Mouse (Mus musculus) liver, adult 2 months (tissue): ENCODE measurements at regions not wholly inside any gene's neighbourhood (a gene's known extent, or its start where the extent isn't known, plus 50 kb on each side); places are given as distances from the start of the nearest gene placed in this dataset.

Source experiments
- DNase-seq: peaks from one replicate; pipeline ENCODE4 v3.0.0-alpha.2; 2011; ENCODE audit warnings: low read depth, low spot score; ENCODE audit errors: extremely low read depth
- H3K27ac ChIP-seq: fragments of 200-500 bp; replicated peaks from 2 replicates; pipeline ENCODE4 v1.5.1; 2012; ENCODE audit warnings: low read depth, mild to moderate bottlenecking, control low read depth, inconsistent platforms, low read length; ENCODE audit not compliant: insufficient read depth
- H3K27me3 ChIP-seq: fragments of 200-500 bp; 2 replicates; pipeline ENCODE4 v1.6.1; 2012; ENCODE audit warnings: mild to moderate bottlenecking, moderate library complexity, low read length, inconsistent platforms; ENCODE audit not compliant: control insufficient read depth, insufficient read depth
- H3K36me3 ChIP-seq: fragments of 200-500 bp; 2 replicates; pipeline ENCODE4 v1.6.1; 2012; ENCODE audit warnings: low read length, inconsistent platforms; ENCODE audit not compliant: control insufficient read depth, insufficient read depth
- H3K4me1 ChIP-seq: fragments of 200-500 bp; 2 replicates; pipeline ENCODE4 v1.6.1; 2011; ENCODE audit warnings: low read length; ENCODE audit not compliant: control insufficient read depth, insufficient read depth
- H3K4me3 ChIP-seq: fragments of 200-500 bp; 2 replicates; pipeline ENCODE4 v1.5.1; 2011; ENCODE audit warnings: low read depth, mild to moderate bottlenecking, control low read depth, low read length, moderate library complexity; ENCODE audit not compliant: insufficient read depth
- H3K79me2 ChIP-seq: fragments of 200-500 bp; 2 replicates; pipeline ENCODE4 v1.6.1; 2012; ENCODE audit warnings: inconsistent platforms, mild to moderate bottlenecking, low read length, moderate library complexity; ENCODE audit not compliant: control insufficient read depth, insufficient read depth
- H3K9ac ChIP-seq: fragments of 200-500 bp; 2 replicates; pipeline ENCODE4 v1.6.1; 2012; ENCODE audit warnings: low read depth, mild to moderate bottlenecking, control low read depth, inconsistent platforms, low read length
- CTCF ChIP-seq: fragments of 200-500 bp; IDR thresholded peaks from 2 replicates; pipeline ENCODE4 v1.5.1; 2011; ENCODE audit warnings: low read depth, low read length, control low read depth
- POLR2A ChIP-seq: fragments of 200-500 bp; IDR thresholded peaks from 2 replicates; pipeline ENCODE4 v1.6.1; 2011; ENCODE audit warnings: low read length, control low read depth; ENCODE audit not compliant: insufficient read depth; ENCODE audit errors: extremely low read depth
- whole genome bisulfite sequencing: fragments of 180-500 bp; shearing (Covaris S2); methylation state at CpG from one replicate; pipeline ENCODE4 v1.1.7; 2018; 5-methylcytosine and 5-hydroxymethylcytosine counted together

DNA sequence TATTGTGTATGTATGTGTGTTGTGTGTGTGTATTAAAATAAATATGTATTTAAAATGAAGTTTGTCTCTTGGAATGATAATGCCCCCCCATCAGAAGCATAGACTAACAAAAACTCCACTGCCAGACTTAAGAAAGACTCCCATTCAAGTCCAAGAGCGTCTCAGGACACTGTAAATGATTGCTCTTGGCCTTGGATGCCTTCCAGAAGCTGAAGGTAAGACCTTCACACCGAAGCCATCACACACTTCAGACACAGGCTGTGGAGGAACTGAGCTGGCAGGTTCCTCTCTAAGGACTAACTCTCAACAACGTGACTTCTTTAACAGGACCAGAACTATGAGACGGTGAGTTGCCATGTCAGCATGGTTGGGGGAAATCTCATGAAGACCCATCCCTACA, 370.0 kb upstream of the Ano5 start:
- TF ChIP-seq POLR2A = no peak
- TF ChIP-seq CTCF = no peak
- no peak for DNase-seq
- H3K9ac ChIP-seq = no peak overlapping the region
- no peaks in the 10 kb centered on the region for H3K36me3 ChIP-seq
- WGBS = 71% methylated on average over 4 of the region's 4 CpGs
- H3K27ac ChIP-seq = no peak overlapping the region
- no peaks in the 10 kb centered on the region for H3K79me2 ChIP-seq
- no peaks in the 10 kb centered on the region for H3K4me1 ChIP-seq
- no peak overlapping the region for H3K4me3 ChIP-seq
- no peaks in the 10 kb centered on the region for H3K27me3 ChIP-seq

DNA sequence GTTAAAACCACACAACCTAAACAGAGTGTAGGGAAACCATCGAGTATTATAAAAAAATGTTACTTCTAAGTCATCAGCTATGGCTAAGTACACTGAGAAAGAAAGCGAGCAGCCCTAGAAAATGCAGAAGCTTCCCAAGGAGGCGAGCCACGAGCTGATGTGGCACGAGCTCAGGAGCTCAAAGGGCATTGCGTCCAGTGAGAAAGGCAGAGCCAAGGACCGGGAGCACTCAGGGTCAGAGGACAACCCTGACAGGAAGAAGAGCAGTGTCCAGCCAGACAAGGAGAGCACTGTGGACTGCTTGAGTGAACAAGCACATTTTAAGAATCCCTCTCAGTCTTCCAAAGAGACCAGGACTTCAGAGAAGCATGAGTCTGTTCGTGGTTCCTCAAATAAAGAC, 335.6 kb upstream of the Ano5 start:
- Histone ChIP-seq H3K27ac (no peak overlapping the region), H3K79me2 (no peaks in the 10 kb centered on the region), H3K9ac (no peak overlapping the region), H3K36me3 (no peaks in the 10 kb centered on the region), H3K27me3 (no peaks in the 10 kb centered on the region), H3K4me3 (no peak overlapping the region), H3K4me1 (no peaks in the 10 kb centered on the region)
- 76% methylated on average over 8 of the region's 8 CpGs for WGBS
- TF ChIP-seq CTCF (no peak), POLR2A (no peak)
- no peak for DNase-seq

DNA sequence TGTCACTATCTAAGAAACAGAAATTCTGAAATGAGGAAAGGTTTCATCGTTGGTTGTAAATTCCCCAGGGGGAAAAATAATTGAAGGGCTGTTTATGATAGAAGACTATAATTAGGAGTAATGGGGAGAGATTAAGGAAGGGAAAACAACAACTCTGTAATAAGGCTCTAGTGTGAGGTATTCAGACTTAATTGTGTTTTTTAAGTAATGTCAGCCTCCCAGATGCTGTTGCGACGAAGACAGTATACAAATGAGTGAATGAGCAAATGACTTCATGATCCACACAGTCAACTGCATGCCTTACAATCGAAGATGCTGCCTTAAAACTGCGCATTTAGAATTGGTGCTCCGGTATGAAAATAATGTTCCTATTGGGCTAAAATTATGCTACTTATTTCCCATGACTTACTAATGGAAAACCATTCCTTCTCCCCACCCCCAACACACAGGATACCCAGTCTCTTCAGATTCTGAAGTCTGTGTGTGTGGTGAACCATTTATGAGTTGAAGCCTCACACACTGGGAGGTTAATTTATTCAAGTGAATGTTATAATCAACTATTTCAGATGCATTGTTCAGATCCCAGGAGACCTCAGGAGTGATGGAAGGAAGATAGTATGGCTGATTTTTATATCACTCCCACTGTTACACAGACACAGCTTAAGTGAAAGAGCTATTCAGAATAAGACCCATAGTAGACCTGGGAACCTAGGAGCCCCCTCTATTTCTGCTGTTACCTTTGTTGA, 295.2 kb upstream of the Ano5 start:
- no peak overlapping the region for H3K4me3 ChIP-seq
- no peaks in the 10 kb centered on the region for H3K4me1 ChIP-seq
- H3K79me2 ChIP-seq = no peaks in the 10 kb centered on the region
- no peak for TF ChIP-seq POLR2A
- no peak for TF ChIP-seq CTCF
- H3K9ac ChIP-seq = no peak overlapping the region
- H3K27me3 ChIP-seq = no peaks in the 10 kb centered on the region
- no peak overlapping the region for H3K27ac ChIP-seq
- no peak for DNase-seq
- 85% methylated on average over 6 of the region's 6 CpGs for WGBS
- H3K36me3 ChIP-seq = no peaks in the 10 kb centered on the region

DNA sequence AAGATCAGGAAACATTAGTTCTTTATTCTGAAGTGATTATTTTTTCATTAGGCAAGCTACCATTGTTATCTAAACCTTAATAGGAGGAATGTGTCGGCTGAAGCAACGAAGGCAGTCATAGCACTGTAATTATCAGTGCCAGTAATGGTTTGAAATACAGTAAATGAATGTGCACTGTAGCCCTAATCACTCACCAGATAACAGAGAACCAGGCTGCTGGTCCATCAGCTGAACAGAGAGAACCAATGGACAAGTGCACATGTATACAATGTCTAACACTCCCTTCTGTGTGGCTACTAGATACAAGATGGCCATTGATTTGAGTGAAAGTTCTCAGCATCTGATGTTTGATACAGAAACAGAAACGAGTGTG, 294.6 kb upstream of the Ano5 start:
- Histone ChIP-seq H3K36me3 (no peaks in the 10 kb centered on the region), H3K27me3 (no peaks in the 10 kb centered on the region), H3K4me3 (no peak overlapping the region), H3K79me2 (no peaks in the 10 kb centered on the region), H3K27ac (no peak overlapping the region), H3K9ac (no peak overlapping the region), H3K4me1 (no peaks in the 10 kb centered on the region)
- no peak for DNase-seq
- TF ChIP-seq CTCF = no peak
- no peak for TF ChIP-seq POLR2A
- WGBS = 64% methylated on average over 3 of the region's 3 CpGs

DNA sequence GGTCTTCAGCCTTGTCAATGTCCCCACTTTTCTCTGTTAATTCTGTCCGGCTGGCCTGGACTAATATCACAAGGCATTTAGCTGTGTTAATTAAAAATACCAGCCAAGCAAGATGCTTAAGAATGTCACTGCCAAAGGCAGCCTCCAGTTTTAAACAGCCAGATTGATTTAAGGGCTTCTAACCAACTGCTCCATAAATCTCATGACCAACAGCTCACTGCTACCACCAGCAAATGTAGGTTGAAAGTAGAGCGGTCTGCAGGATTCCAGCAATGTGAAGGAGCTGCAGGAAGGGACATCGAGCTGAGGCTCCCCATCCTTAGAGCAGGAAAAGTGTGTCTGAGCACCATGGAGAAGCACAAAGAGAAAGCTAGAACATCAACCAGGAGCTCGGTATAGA, 289.5 kb upstream of the Ano5 start:
- no peaks in the 10 kb centered on the region for H3K27me3 ChIP-seq
- WGBS = 78% methylated on average over 4 of the region's 4 CpGs
- DNase-seq = no peak
- no peak for TF ChIP-seq CTCF
- no peak for TF ChIP-seq POLR2A
- H3K27ac ChIP-seq = no peak overlapping the region
- no peak overlapping the region for H3K9ac ChIP-seq
- no peaks in the 10 kb centered on the region for H3K4me1 ChIP-seq
- H3K79me2 ChIP-seq = no peaks in the 10 kb centered on the region
- no peaks in the 10 kb centered on the region for H3K36me3 ChIP-seq
- no peak overlapping the region for H3K4me3 ChIP-seq

DNA sequence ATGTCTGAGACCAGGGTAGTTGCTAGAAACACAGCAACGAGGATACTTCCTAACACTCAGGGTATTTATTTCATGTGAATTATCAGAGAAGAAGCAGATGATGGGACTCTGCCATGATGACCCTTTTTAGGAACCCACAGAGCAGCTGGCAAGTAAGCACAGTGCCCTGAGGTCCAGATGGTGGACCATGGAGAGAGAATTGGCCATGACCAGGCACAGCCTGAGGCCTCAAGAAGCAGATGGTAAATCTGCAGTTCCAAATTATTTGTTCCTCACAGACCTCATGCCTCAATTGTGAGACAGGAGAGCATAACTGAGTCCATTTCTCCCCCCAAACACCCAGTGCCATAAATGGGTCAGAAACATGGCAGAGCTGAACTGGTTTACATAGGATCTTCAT, 289.0 kb upstream of the Ano5 start:
- WGBS = 65% methylated on average over 1 of the region's 1 CpGs
- Histone ChIP-seq H3K27me3 (no peaks in the 10 kb centered on the region), H3K27ac (no peak overlapping the region), H3K36me3 (no peaks in the 10 kb centered on the region), H3K9ac (no peak overlapping the region), H3K79me2 (no peaks in the 10 kb centered on the region), H3K4me3 (no peak overlapping the region), H3K4me1 (no peaks in the 10 kb centered on the region)
- no peak for TF ChIP-seq POLR2A
- TF ChIP-seq CTCF = no peak
- no peak for DNase-seq
